Mouse (Mus musculus): ENCODE measurements at regions not wholly inside any gene's neighbourhood (a gene's known extent, or its start where the extent isn't known, plus 50 kb on each side); places are given as distances from the start of the nearest gene placed in this dataset.

DNA sequence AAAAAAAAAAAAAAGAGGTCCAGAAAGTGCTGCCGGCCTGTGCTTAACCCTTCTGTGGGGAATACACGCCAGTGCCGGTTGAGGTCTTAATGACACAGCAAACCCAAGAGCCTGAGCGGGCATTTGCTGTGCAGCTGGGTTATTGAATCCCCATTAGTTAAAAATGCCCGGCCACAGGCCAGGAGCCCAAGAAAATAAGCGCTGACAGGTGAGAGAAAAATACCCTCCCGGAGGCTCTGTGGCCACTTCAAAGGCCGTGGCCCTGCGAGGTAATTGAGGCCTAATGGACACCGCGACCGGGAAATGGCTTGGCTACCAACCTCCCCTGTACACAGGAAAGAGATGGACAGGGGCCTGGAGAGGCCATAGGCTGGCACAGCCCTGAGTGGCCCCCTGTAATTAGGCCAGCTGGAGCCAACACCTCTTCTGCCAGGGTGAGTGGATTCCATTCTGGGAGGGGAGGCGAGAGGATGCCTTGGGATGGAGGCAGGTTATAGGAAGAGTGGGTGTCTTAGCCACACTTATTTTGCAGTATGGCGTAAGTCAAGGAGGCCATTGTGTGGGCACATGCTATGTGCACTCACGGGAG lies 79.7 kb downstream of the Irx5 start:
- TF ChIP-seq CTCF (IDR thresholded peaks at IDR 0.05; ENCODE audit: low read depth, low read length) (no peak), EP300 (IDR thresholded peaks at IDR 0.05; ENCODE audit: insufficient read depth, low read depth, low read length) (no peak), POLR2A (IDR thresholded peaks at IDR 0.05; ENCODE audit: insufficient read depth, low read length) (no peak)
